In the genomic region with DNA sequence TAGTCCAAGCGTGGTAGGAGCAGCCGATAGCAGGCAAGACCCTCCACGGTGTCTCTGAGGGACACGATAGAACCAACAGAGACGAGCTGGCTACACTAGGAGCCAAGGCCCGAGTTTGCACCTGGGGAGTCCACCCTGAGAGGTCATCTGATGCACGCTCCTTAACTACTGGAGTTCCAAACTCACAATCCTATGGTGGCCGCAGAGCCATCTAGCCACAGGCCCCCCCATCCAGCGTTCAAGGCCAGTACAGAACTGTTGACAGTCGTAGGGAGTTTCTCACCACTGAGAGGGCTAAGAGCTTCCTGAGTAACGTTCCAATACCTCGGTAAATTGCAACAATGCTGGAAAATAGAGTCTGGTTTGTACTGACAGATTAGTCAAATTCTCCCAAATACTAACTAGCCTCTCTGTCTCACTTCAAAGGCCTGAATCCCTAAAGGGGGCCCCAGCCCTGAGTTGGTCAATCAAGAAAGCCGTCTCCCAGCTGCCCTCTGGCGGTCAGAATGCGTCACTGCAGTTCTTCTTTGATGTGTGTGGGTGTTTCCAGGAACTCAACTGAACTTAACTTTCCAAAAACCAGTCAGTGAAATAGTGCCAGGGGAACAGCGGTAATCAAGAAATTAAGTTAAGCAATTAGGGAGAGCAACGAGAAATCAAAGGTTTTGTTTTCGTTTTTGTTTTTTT, we compare ENCODE assay signal across 8 mouse cellular contexts. TPM values are rescaled to one million over a fixed set of nuclear protein-coding genes. Genes with fewer than 3 reads are reported as not detected.
DNase-seq lines count a peak whose midpoint lies in the region; ATAC-seq and TF ChIP-seq lines count a peak whose summit lies in the region.

No protein-coding gene starts in this region.

- WGBS in kidney, embryonic 15.5 days = 47% methylated on average over 18 of the region's 18 CpGs
- WGBS in limb, embryonic 14.5 days = 47% methylated on average over 18 of the region's 18 CpGs

- H3K9me3 ChIP-seq in kidney, embryonic 15.5 days (replicated peaks) = no peaks in the 10 kb centered on the region
- H3K9me3 ChIP-seq in limb, embryonic 14.5 days (ENCODE audit: control insufficient read depth, low read length) = no peaks in the 10 kb centered on the region

- H3K4me2 ChIP-seq in kidney, embryonic 15.5 days = no peak overlapping the region
- no peak overlapping the region for H3K4me2 ChIP-seq in limb, embryonic 14.5 days (replicated peaks; ENCODE audit: low read depth, low read length, severe bottlenecking)

- H3K9ac ChIP-seq in kidney, embryonic 15.5 days = no peak overlapping the region
- H3K9ac ChIP-seq in limb, embryonic 14.5 days (ENCODE audit: low read depth, low read length, severe bottlenecking) = no peak overlapping the region

- DNase-seq in CD4-positive helper T cell, adult 2 months (ENCODE audit: low read depth, low spot score) = peak; percentile 69
- DNase-seq in ZHBTc4 (ENCODE audit: low read depth, low spot score) = peak; percentile 86
- peak; percentile 70 to 80 for DNase-seq in gastrocnemius, postnatal 4 days (ENCODE audit: low spot score in 2 of 2)
- DNase-seq in limb, embryonic 14.5 days (ENCODE audit: low spot score) = peak; percentile 90
- peak; percentile 72 for DNase-seq in ovary, adult 18-20 months (ENCODE audit: low spot score)
- DNase-seq in thymus, postnatal 25 days = peak; percentile 79

- TF ChIP-seq POLR2A in cortical plate, adult 2 months (IDR thresholded peaks at IDR 0.05; ENCODE audit: extremely low read depth, insufficient read depth, low read length) = no peak
- no peak for TF ChIP-seq POLR2A in limb, embryonic 14.5 days (IDR thresholded peaks at IDR 0.05; ENCODE audit: borderline replicate concordance, extremely low read depth, insufficient read depth, insufficient read length)

- TF ChIP-seq CTCF in cortical plate, adult 2 months (IDR thresholded peaks at IDR 0.05; ENCODE audit: extremely low read depth, insufficient read depth, low read length) = peak; percentile 89

- H3K36me3 ChIP-seq in kidney, embryonic 15.5 days = no peaks in the 10 kb centered on the region
- H3K36me3 ChIP-seq in limb, embryonic 14.5 days (ENCODE audit: control insufficient read depth, insufficient read depth, low read length) = no peaks in the 10 kb centered on the region

- H3K27ac ChIP-seq in cortical plate, adult 2 months (ENCODE audit: insufficient read depth, low read length) = no peak overlapping the region
- H3K27ac ChIP-seq in kidney, embryonic 15.5 days = no peak overlapping the region
- no peak overlapping the region for H3K27ac ChIP-seq in limb, embryonic 14.5 days (replicated peaks; ENCODE audit: low read depth, low read length)

- peak; percentile 61 for ATAC-seq in kidney, embryonic 15.5 days (replicated peaks; ENCODE audit: low FRiP score)
- peak; percentile 61; the same call in 1 of the 2 replicates for ATAC-seq in limb, embryonic 14.5 days (ENCODE audit: low FRiP score, low read depth)

- no peak overlapping the region for H3K4me3 ChIP-seq in cortical plate, adult 2 months (ENCODE audit: insufficient read depth, low read length)
- H3K4me3 ChIP-seq in kidney, embryonic 15.5 days (replicated peaks) = no peak overlapping the region
- no peak overlapping the region for H3K4me3 ChIP-seq in limb, embryonic 14.5 days (replicated peaks; ENCODE audit: low read length)

- no peaks in the 10 kb centered on the region for H3K27me3 ChIP-seq in kidney, embryonic 15.5 days
- H3K27me3 ChIP-seq in limb, embryonic 14.5 days (ENCODE audit: control insufficient read depth, insufficient read depth, low read length) = no peaks in the 10 kb centered on the region

- H3K4me1 ChIP-seq in cortical plate, adult 2 months (ENCODE audit: control insufficient read depth, insufficient read depth, low read length) = no peaks in the 10 kb centered on the region
- peaks cover 23% of the 10 kb centered on the region for H3K4me1 ChIP-seq in kidney, embryonic 15.5 days
- H3K4me1 ChIP-seq in limb, embryonic 14.5 days (ENCODE audit: control insufficient read depth, insufficient read depth, low read length) = 0 out of 2 replicates have a peak, but pooled peaks cover 4% of the 10 kb centered on the region

RNA-seq across cellular contexts. Expression of a gene that starts 18.2 kb away (rescaled TPM):
- 30.3 and 35.1 TPM in 2 replicates for polyA plus RNA-seq in cortical plate, adult 2 months (2012; rRNA removed)
- 10 to 100 TPM; 21.0 TPM for total RNA-seq in gastrocnemius, postnatal 4 days (2021)
- 24.9 and 26.2 TPM in 2 replicates for polyA plus RNA-seq in kidney, embryonic 15.5 days (2015; fragmentation: Nextera tagmentation; extraction: Ambion mirVana)
- polyA plus RNA-seq in limb, embryonic 14.5 days (2012; rRNA removed) = 38.0 and 43.5 TPM in 2 replicates
- polyA plus RNA-seq in limb, embryonic 14.5 days (2014; fragmentation: Nextera tagmentation; extraction: Ambion mirVana) = 23.8 and 28.6 TPM in 2 replicates
